ENCODE assay signal across 16 mouse cellular contexts in the genomic region with DNA sequence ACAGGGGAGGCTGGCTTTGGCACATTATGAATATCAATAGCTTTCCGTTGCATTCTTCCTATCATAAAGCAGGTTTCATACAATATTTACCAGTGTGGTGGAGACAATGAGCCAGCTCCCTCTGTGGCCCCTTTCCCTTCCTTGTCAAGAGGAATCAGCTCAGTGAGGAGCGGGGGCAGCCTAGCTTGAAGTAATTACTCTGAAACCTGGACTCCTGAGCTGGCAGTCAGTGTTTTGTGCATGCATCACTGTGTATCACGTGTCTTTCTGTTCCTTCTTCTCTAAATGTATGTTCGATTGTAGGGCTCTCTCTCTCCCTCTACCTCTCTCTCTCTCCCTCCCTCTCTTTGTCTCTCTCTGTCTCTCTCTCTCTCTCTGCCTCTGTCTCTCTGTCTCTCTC.
DNase-seq lines count a peak whose midpoint lies in the region; ATAC-seq and TF ChIP-seq lines count a peak whose summit lies in the region.
"Had no signal": no experiment of that assay in that cellular context is flagged by ENCODE, and none has a peak within 500 bp of the region (broad histone marks: within the 10 kb centered on the region; RNA-seq: fewer than 3 reads in every experiment).

No protein-coding gene starts in this region.

- no peaks in the 10 kb centered on the region for H3K9me3 ChIP-seq in embryonic facial prominence, embryonic 14.5 days (ENCODE audit: control insufficient read depth, low read length)
- H3K9me3 ChIP-seq in hindbrain, embryonic 14.5 days (ENCODE audit: control insufficient read depth, low read length): no peaks in the 10 kb centered on the region
- no peaks in the 10 kb centered on the region for H3K9me3 ChIP-seq in midbrain, embryonic 16.5 days (replicated peaks; ENCODE audit: control insufficient read depth, low read length, poor library complexity, severe bottlenecking)
- H3K9me3 ChIP-seq: embryonic facial prominence, embryonic 13.5 days; limb, embryonic 10.5 days had no signal

- H3K4me2 ChIP-seq in embryonic facial prominence, embryonic 14.5 days (ENCODE audit: low read depth, low read length): no peak overlapping the region
- H3K4me2 ChIP-seq in hindbrain, embryonic 14.5 days (replicated peaks): no peak overlapping the region
- no peak overlapping the region for H3K4me2 ChIP-seq in midbrain, embryonic 16.5 days (ENCODE audit: low read length)
- H3K4me2 ChIP-seq: embryonic facial prominence, embryonic 13.5 days had no signal

- H3K27ac ChIP-seq in embryonic facial prominence, embryonic 14.5 days (replicated peaks; ENCODE audit: low read depth, low read length): no peak overlapping the region
- H3K27ac ChIP-seq in hindbrain, embryonic 14.5 days: peak overlapping the region; percentile 47; the same call in 1 of the 2 replicates
- no peak overlapping the region for H3K27ac ChIP-seq in midbrain, embryonic 16.5 days (ENCODE audit: low read length)
- H3K27ac ChIP-seq: embryonic facial prominence, embryonic 13.5 days; limb, embryonic 10.5 days; liver, embryonic 14.5 days had no signal

- peak; percentile 73 for DNase-seq in brain, embryonic 14.5 days (ENCODE audit: low read depth)
- DNase-seq in embryonic facial prominence, embryonic 14.5 days (ENCODE audit: low spot score): peak; percentile 64
- no peak for DNase-seq in hindbrain, embryonic 14.5 days (ENCODE audit: low spot score)
- no peak for DNase-seq in frontal cortex, postnatal 25 days (ENCODE audit: low spot score in 2 of 2)
- no peak for DNase-seq in spleen, postnatal 14 days (ENCODE audit: low spot score in 2 of 2)
- no peak for DNase-seq in urinary bladder, postnatal 25 days (ENCODE audit: low spot score)
- DNase-seq: cerebellum, adult 9-10 months; kidney, postnatal 14 days; lung, postnatal 10 days; right cerebral cortex, postnatal 25 days had no signal

- H3K4me3 ChIP-seq in embryonic facial prominence, embryonic 14.5 days (ENCODE audit: low read depth, low read length): no peak overlapping the region
- no peak overlapping the region for H3K4me3 ChIP-seq in hindbrain, embryonic 14.5 days (replicated peaks; ENCODE audit: low read length)
- H3K4me3 ChIP-seq in midbrain, embryonic 16.5 days (ENCODE audit: low read depth, low read length): no peak overlapping the region
- H3K4me3 ChIP-seq: embryonic facial prominence, embryonic 13.5 days; limb, embryonic 10.5 days had no signal

- H3K36me3 ChIP-seq in embryonic facial prominence, embryonic 14.5 days (ENCODE audit: control insufficient read depth, insufficient read depth, low read length): no peaks in the 10 kb centered on the region
- no peaks in the 10 kb centered on the region for H3K36me3 ChIP-seq in hindbrain, embryonic 14.5 days (replicated peaks; ENCODE audit: control insufficient read depth, insufficient read depth)
- no peaks in the 10 kb centered on the region for H3K36me3 ChIP-seq in midbrain, embryonic 16.5 days (ENCODE audit: control insufficient read depth, insufficient read depth, low read length)
- H3K36me3 ChIP-seq: embryonic facial prominence, embryonic 13.5 days; limb, embryonic 10.5 days had no signal

- peak; percentile 74; the same call in 1 of the 2 replicates for ATAC-seq in embryonic facial prominence, embryonic 14.5 days (ENCODE audit: low read depth)
- 0 out of 2 replicates have a peak, but pooled peaks have one; percentile 34 for ATAC-seq in hindbrain, embryonic 14.5 days (ENCODE audit: low FRiP score)
- ATAC-seq in midbrain, embryonic 16.5 days: peak; percentile 71; the same call in 1 of the 2 replicates
- ATAC-seq: inflammation-experienced regulatory T-cells, adult 6 months; Patski had no signal

- H3K4me1 ChIP-seq in embryonic facial prominence, embryonic 14.5 days (ENCODE audit: control insufficient read depth, insufficient read depth, low read length): no peaks in the 10 kb centered on the region; the same call in 1 of the 2 replicates
- peaks cover 11% of the 10 kb centered on the region for H3K4me1 ChIP-seq in hindbrain, embryonic 14.5 days (replicated peaks; ENCODE audit: control insufficient read depth, insufficient read depth, low read length)
- peaks cover 10% of the 10 kb centered on the region for H3K4me1 ChIP-seq in midbrain, embryonic 16.5 days (ENCODE audit: control insufficient read depth, insufficient read depth, low read length)

- H3K9ac ChIP-seq in embryonic facial prominence, embryonic 14.5 days (ENCODE audit: low read depth, low read length): no peak overlapping the region
- no peak overlapping the region for H3K9ac ChIP-seq in hindbrain, embryonic 14.5 days
- H3K9ac ChIP-seq in midbrain, embryonic 16.5 days (ENCODE audit: low read depth, low read length): 0 out of 2 replicates have a peak overlapping the region, but pooled peaks have one; percentile 2
- H3K9ac ChIP-seq: embryonic facial prominence, embryonic 13.5 days; liver, embryonic 14.5 days had no signal

- TF ChIP-seq POLR2A in brain, embryonic 14.5 days (IDR thresholded peaks at IDR 0.05; ENCODE audit: borderline replicate concordance, extremely low read depth, insufficient read depth, insufficient read length, poor library complexity, severe bottlenecking): no peak

- H3K27me3 ChIP-seq in embryonic facial prominence, embryonic 14.5 days (replicated peaks; ENCODE audit: control insufficient read depth, insufficient read depth, low read length): no peaks in the 10 kb centered on the region
- H3K27me3 ChIP-seq in hindbrain, embryonic 14.5 days (ENCODE audit: control insufficient read depth, insufficient read depth, low read length): no peaks in the 10 kb centered on the region
- no peaks in the 10 kb centered on the region for H3K27me3 ChIP-seq in midbrain, embryonic 16.5 days (ENCODE audit: control insufficient read depth, insufficient read depth, low read depth, low read length)
- H3K27me3 ChIP-seq: embryonic facial prominence, embryonic 13.5 days had no signal

- no peak for TF ChIP-seq CTCF in brain, embryonic 14.5 days (IDR thresholded peaks at IDR 0.05; ENCODE audit: borderline replicate concordance, extremely low read depth, insufficient read depth, insufficient read length)

- WGBS in embryonic facial prominence, embryonic 14.5 days: 39% methylated on average over 4 of the region's 4 CpGs
- 15% methylated on average over 4 of the region's 4 CpGs for WGBS in hindbrain, embryonic 14.5 days
- 10% methylated on average over 4 of the region's 4 CpGs for WGBS in midbrain, embryonic 16.5 days

Comparison
In these comparisons a context has a peak if more than half of its experiments do, and no peak if none do; other contexts are left out.
1. DNase-seq: peak in brain, embryonic 14.5 days (single experiment) and embryonic facial prominence, embryonic 14.5 days (single experiment); none in hindbrain, embryonic 14.5 days (single experiment), frontal cortex, postnatal 25 days (0 of 2), spleen, postnatal 14 days (0 of 2) and urinary bladder, postnatal 25 days (single experiment).
2. Peak in every context shown above with its lines, with median percentiles within 50 percentile points of each other: ATAC-seq.